Mouse (Mus musculus) adipocyte (in vitro differentiated cells): ENCODE measurements around the gene Cers6.

Experiments
- DNase-seq: peaks from one replicate; pipeline ENCODE4 v3.0.0-alpha.2; 2016; ENCODE audit warnings: low spot score

The Cers6 gene

DNA sequence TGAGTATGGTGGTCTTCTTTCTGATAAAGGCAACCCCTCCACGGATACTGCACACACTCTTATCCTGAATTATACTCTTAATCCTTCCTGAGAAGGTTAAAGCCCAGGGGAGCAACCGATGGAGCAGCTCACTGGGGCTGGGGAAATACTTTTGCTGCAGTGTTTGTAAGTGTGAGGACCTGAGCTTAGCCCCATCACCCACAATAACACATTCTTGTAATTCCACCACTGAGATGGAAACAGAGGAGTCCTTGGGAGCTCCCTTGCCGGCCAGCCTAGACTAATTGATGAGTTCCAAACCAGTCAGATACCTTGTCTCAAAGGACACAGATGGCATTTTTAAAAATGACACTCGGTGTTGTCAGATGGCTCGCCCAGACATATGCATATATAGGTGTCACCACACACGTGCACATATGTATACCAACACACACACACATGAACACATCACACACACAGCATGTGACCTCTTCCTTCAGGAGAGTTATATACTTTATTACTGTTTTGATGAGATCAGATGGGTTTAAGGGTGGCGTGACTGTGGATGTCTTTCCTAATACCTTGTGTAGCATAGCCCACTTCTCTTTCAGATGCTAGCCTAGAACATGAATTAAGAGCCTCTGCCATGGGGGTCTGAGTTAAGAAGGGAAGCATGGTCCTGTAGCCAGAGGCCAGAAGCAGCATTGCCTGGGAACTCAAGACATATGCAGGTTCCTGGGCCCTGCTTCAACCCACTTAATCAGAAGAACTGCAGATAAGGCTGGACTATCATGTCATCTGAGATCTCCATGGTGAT is 210.4 kb downstream of the Cers6 start:
- DNase-seq, result no peak

GRCm38 (mm10) chr2:69077189-69077588 is 215.9 kb downstream of the Cers6 start:
- DNase-seq, result no peak

- no peak for DNase-seq
These were observed 219.5 kb downstream of the Cers6 start for GRCm38 (mm10) chr2:69080760-69081159.

- DNase-seq, result no peak
These were observed 221.4 kb downstream of the Cers6 start for GRCm38 (mm10) chr2:69082499-69083197.

- DNase-seq, result no peak
These were observed 221.9 kb downstream of the Cers6 start for GRCm38 (mm10) chr2:69083198-69083509.

DNA sequence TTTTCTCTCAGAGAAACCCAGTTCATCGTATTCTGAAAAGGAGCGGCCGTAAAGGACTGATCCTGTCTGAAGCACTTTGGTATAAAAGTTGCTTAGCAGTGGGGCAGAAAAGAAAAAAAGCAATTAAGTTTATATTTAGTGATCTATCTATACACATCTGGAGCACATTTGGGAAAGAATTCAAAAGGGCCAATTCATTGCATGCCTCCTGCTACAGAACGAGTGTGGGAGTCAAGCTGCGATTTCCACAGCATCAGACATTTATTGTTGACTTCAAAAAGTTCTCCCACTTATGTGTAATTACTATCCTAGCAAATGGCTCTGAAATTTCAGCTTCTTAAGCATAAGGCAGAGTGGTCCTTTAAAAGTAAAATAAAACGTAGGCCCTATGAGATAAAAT is 223.2 kb downstream of the Cers6 start:
- no peak for DNase-seq

GRCm38 (mm10) chr2:69086505-69087260 is 225.4 kb downstream of the Cers6 start:
- no peak for DNase-seq

GRCm38 (mm10) chr2:69095836-69096235 is 234.6 kb downstream of the Cers6 start:
- DNase-seq, result no peak

- no peak for DNase-seq
These were observed 235.6 kb downstream of the Cers6 start for GRCm38 (mm10) chr2:69096821-69097220.

DNA sequence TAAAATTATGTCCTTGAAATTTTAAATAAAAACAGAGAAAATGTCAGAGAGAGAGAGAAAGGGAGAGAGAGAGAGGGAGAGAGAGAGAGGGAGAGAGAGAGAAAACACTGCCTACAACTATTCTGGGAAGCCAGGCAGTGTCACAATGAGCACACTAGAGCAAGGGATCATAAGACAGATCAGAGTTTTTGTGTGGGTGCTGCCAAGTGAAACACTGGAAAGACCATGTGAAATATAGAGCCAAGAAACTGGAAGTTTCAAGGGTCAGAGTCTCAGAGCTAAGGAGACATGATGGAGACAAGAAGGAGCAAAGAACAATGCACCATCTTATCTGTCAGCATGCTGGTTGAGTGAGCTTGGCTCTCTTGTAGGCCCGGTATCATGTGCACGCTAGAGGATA is 236.3 kb downstream of the Cers6 start:
- peak; percentile 56 for DNase-seq

DNA sequence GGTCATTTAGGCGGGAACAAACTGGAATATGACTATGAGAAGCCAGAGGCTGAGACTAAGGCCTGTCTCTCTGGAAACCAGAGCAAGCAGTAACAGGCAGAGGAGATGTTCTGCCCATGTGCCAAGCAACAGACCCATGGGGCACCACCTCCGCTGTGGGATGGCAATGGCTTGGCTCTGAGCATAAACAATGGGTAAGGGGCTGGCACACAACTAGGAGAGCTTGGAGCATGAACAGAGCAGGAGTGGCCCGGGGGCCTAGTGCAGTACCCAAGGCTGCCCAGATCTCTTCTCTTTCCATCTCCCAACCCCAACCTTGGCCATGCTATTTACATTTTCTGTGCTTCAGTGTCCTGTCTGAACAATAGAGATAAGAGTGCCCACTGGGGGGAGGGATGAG is 237.5 kb downstream of the Cers6 start:
- DNase-seq, result no peak

DNA sequence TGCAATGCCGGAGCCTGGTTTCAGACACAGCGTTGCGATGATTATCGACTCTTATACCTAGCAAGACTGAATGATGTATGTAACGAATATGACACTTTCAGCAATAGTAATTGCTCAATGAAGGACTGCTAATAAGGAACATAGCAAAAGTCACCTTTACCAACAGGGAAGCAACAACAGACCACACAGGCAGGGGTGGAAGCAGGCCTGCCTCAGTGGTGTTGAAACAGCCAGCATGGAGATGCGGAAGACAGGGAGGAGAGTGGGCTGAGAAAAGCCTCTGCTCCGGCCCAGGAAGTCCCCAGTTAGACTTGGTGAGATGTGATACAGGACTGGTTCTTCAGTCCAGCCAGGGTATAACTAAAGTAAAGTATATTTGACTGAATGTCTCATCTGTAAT is 237.9 kb downstream of the Cers6 start:
- no peak for DNase-seq

GRCm38 (mm10) chr2:69100706-69101105 is 239.5 kb downstream of the Cers6 start:
- DNase-seq, result peak; percentile 72

GRCm38 (mm10) chr2:69103526-69103925 is 242.3 kb downstream of the Cers6 start:
- no peak for DNase-seq

DNA sequence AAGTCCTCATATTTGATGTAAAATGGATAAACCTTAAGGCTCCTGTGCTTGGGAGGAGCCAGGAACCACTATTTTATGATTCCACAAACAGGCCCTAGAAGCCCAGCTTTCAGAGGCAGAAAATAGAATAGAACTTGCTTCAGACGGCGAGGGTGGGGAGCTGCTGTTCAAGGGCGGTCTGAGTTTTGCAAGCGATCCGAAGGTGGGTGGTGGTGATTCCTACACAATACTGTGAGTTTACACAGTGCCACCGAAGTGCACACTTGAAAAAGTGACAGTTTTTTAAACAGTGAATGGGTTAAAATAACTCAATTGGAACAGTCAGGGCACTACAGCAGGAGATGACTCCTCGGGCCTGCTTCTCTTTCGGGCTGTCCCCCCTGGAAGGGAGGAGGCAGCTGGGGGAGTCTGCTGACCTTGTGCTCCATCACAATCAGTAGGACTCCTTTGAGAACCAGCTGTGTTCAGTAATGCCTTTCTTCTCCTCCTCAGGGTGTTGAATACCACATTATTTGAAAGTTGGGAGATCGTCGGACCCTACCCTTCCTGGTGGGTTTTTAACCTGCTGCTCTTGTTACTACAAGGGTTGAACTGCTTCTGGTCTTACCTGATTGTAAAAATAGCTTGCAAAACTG is 243.4 kb downstream of the Cers6 start:
- DNase-seq, result no peak

DNA sequence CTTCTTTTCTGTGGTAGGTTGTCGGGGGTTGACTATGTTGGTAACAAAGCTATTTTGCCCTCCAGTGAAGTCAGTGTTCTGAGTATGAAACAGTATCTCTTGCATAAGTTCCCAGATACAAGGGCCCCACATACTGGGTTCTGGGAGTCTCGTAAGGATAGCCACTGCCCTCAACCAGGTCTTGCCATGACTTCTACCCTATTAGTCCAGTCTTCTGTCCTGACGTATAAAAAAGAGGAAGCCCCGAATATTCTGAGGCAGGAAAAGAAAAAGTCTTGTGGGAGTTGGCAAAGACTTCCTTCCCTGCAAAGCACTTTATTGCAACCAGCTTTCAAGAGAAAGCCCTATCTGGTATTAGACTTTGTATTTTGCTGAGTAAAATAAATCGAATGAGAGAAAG is 248.0 kb downstream of the Cers6 start:
- no peak for DNase-seq

DNA sequence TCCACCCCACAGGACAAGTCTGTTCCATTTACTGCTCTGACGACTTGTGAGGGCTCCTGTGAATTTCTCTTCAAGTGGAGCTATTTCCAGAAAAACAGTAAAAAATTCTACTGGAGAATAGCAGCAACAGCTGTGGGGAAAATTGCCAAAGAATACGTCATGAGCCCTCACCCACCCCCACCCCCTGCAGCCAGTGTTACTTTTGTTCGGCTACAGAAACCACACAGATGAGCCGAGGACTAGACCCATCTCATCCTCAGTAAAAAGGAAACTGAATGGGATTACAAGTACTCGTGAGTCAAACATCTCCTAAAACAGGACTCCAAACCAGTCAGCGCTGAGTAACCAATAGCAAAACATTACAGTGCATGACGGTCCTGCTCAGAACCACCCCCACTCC is 248.5 kb downstream of the Cers6 start:
- DNase-seq, result peak; percentile 13

DNA sequence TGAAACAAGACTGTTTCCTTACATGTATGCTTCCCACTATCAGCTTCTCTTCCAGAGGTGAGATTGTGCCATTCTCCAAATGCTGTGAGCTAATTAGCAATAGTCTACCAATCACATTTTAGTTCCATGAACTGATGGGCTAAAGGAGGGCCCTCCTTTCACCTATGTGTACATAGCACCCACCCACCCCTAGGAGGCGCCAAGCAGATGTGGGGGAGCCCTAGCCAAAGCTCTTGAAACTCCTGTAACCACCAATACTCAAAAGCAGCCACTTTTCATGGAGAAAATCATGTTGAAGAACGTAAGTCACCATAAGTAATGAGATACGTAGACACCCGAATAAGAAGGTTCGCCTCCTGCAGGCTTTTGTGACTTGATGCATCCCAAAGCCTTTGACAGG is 251.4 kb downstream of the Cers6 start:
- no peak for DNase-seq

- peak; percentile 27 for DNase-seq
These were observed 252.7 kb downstream of the Cers6 start for GRCm38 (mm10) chr2:69113829-69114547.

DNA sequence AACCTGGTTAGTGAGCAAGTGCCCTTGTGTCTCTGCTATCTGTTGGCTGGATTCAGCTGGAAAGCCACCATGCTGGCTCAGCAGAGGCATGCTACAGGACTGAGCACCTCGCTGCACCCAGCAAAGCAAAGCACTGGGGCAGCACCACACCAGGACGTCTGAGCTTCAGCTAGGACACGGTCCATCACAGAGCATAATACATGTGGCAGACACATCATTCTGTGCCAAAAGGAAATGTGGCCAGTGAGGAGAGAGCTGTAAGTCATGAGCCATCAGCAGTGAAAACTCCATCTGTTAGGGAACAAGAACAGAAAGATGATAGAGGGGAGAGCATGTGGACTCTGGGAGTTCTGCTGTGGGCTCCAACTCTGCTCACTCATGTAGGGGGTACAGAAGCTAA is 254.7 kb downstream of the Cers6 start:
- DNase-seq, result no peak

GRCm38 (mm10) chr2:69116767-69117166 is 255.5 kb downstream of the Cers6 start:
- DNase-seq, result no peak

GRCm38 (mm10) chr2:69118994-69119393 is 257.8 kb downstream of the Cers6 start:
- no peak for DNase-seq
